Mouse (Mus musculus): ENCODE results near the gene Mgat5. TPM values are rescaled to one million over a fixed set of nuclear protein-coding genes. Genes with fewer than 3 reads are reported as not detected.

The Mgat5 gene
- total RNA-seq, 1 experiment from 2014 or later: 14.3 TPM

DNA sequence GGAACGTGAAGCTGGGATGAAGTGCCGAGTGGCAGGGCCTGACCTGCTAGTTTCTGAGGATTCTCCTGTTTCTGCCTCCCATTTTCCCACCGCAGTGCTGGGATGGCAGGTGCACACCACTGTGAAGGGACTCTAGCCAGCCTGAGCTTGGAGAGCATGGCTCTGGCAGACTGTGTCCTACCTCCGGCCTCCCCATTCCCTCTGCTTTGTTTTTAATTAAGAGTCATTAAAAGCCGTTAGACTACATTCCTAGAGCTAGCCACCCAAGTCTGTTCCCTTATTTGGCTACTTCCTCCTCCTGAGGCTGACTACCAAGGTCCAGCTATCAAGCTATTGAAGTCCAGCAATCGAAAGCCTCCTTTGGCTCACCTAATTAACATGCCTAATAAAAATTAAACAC lies 56.2 kb downstream of the Mgat5 start:
- no peak for DNase-seq

DNA sequence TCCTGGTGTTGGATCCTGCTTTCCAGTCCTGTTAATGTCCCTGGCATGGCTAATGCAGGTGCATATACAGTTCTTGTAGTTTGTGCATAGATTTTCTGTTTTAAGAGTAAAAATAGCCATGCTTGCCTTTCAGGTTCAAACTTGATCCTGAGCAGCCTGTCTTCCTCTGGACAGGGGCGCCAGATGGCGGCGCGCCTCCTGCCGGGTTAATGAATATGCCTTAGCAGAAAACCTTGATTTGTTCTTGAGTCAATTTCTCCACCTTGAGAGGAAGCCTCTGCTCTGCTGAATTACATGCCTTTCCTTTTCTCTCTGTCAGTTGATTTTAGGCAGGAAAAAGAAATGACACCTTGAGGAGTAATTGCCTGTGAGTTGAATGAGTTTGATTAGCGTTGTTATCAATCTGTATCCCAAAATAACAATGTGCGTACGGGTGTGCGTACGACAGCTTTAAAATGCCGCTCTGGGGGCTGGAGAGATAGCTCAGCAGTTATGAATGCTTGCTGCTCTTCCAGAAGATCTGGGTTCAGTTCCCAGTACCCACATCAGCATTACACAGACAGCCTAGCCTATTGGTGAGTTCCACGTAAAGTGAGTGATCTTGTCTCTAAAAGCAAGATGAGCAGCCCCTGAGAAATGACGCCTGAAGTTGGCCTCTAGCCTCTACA lies 57.5 kb downstream of the Mgat5 start:
- no peak for DNase-seq

DNA sequence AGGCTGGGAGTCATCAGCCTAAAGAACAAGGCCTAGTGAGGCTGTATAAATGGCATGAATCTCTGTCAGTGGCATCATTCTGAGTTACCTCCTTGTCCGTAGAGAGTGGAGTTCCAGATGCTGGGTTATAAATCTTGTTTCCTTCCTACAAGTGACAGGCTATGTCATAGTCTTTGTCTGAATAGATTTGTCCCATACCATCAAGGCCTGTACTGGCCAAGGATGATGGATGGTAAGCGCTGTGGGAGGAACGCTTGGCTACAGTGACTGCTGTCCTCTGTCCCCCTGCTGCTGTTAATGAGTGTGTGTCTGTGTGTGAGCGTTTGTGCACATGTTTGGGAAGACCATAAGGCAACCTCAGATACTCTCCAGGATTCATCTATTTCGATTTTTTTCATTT lies 63.2 kb downstream of the Mgat5 start:
- no peak for DNase-seq

DNA sequence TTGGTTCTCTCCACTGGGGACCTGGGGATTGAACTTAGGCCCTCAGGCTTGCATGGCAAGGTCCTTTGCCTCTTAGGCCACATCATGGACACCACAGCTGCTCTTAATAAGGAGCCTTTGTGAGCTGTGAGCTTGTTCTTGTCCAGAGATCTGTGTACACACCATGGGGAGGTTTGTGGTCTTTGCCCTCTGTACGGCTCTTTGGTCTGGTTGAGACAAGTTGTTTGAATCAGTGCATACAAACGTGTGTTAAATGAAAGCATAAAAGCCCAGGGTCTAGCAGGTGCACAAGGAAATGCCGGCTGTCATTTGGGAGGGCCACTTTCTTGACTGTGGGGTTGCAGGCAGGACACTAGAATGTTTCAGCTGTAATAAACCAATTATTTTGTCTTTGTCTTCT lies 64.5 kb downstream of the Mgat5 start:
- no peak for DNase-seq

DNA sequence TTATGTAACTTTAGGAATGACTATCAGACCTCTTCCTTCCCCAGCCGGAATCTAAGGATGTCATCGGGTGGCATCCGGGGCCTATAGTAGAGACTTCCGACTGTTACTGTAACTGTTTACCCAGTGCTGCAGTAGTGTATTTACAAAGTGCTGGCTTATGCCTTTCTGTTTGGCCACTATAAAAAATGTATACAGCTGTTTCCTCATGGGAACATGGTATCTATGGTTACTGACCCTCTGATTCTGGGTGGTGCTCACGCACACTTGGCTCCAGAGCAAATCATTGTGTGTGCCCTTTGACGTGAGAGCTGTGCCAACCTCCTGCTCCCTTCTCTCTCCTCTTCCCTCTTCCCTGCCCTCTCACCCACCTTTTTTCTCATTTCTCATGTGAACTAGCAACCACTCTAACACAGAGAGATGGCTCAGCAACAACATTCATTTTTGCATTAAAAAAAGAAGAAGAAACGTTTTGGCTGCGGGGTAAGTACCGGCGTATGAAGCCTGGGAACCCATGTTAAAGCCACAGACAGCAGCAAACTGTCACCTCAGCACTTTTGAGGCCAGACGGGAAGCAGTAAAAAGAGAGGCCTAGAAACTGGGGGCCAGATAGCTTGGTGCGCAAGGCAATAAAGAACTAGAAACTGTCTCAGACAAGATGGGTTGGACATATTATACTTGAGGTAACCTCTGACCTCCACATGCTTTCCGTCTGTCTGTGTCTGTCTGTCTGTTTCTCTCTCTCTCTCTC lies 65.6 kb downstream of the Mgat5 start:
- no peak for DNase-seq

DNA sequence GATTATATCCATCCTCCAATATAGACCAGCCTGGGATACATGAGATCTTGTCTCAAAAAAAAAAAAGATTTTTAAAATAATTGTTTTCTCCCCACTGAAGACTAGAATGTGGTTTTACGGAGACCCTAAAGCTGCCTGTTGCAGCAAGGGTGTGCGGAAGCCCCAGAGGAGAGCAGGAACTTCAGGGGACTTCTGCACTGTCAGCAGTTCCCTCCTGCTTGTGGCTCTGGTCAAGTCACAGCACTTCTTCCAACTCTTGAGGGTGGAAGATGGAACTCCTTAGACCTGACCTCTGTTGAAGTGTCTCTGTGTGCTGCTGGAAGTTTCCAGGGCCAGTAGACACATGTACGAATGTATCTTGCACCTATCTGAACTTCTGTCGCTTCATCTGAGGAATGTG lies 66.3 kb downstream of the Mgat5 start:
- no peak for DNase-seq

DNA sequence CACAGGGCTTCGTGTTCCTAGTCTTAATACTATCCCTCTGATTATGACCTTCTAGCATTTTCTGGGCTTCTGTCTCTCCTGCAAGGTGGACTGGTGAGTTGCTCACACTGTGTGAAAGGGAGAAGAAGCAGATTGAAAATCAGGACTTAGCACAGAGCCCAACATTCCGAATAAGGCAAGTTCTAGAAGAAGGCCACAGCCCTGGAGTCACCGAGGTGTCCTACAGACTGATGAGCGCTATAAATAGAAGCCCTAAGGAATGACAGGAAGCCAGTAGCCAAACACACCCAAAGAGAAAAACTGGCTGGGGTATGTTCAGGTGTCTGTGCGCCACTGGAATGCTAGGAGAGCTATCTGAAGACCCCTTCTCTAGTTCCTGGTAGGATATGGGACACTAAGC lies 68.5 kb downstream of the Mgat5 start:
- no peak for DNase-seq

DNA sequence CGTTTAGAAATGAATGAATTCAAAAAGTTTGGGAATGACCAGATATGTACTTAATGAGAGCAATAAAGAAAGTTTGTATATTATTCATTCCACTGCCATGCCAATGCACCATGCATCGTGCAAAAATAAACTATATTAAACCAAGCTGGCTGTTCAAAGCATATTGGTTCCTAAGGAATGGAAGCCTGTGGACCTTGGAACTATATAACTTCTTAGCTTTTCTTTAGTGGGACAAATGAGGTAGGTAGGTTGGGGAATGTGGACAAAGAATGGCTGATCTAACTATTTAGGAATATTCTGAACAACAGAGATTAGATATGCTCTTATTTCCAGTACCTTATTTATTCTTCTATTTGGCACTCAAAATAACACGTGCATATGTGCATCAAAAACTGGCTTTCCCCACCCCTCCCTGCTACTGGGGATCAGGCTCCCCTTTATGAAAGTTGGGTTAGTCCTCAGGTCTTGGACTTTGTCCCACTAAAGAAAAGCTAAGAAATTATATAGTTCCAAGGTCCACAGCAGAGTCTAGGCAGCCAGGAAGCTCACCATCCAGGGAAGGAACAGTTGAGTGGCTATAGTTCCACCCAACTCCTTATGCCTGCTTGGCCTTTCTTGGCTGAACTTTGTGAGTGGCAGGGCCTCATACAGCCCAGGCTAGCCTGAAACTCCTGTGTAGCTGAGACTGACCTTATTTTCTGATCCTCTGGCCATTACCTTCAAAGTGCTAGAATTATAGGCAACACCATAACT lies 70.9 kb downstream of the Mgat5 start:
- DNase-seq: no peak

DNA sequence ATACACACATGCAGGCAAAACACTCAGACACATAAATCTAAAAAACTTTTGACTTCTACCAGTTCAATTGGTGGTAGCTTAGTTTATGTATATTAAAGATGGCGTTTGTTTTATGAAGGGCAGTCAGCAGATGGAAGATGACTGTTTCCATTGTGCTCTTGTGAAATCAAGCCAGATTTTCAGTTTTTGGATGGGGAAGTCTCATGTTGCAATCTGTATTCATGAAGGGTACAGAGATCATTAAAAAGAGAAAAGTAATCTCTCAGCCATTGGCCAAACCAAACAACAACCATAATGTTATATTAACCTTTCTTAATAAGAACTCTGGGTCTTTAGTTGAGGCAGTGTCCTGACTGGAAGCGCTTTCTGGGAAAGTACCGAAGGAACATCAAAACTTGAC lies 73.3 kb downstream of the Mgat5 start:
- DNase-seq: no peak

DNA sequence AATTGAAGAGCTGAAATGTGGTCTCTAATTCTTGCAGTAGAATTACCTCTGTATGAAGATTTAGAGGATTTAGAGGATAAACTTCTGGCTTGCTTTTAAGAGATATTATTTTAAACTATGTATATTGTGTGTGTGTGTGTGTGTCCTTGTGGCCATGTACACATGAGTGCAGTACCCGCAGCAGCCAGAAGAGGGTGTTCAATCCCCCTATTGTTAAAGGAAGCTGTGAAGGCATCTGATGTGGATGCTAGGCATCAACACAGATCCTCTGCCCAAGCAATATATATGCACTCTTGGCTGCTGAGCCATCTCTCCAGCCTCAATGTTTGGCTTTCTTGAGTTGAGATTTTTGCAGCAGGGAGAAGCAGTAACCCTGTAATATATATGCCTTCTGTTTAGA lies 75.4 kb downstream of the Mgat5 start:
- peak; percentile 10 for DNase-seq

DNA sequence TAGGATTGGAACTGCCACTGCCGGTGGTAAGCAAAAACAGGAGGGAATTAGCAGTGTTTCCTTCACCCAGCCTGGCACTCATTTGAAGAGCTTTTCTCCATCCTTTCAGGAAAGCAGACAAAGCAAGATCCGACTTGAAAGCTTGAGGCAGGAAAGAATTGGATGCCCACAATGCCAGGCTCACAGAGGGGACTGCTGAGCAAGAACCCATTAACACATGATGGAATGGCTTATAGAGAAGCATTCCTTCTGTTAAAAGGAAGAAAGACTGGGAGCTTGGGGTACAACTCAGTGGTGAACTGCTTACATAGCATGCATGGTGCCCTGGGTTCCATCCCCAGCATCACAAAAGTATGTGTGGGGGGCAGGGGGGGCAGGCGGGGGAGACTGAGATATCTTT lies 80.2 kb downstream of the Mgat5 start:
- no peak for DNase-seq

DNA sequence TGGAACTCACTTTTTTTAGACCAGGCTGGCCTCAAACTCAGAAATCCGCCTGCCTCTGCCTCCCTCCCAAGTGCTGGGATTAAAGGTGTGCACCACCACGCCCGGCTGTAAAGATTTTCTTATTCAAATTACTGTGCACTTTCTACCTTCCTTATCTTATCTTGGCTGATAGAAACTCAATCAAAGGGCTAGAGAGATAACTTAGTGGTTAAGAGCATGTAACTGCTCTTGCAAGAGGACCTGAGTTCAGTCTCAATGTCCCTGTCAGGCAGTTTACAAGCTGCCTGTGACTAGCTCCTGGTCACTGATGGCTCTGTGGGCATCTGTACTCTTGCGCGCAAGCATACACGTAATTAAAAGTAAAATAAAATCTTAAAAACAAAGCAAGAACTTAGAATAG lies 82.7 kb downstream of the Mgat5 start:
- no peak for DNase-seq

DNA sequence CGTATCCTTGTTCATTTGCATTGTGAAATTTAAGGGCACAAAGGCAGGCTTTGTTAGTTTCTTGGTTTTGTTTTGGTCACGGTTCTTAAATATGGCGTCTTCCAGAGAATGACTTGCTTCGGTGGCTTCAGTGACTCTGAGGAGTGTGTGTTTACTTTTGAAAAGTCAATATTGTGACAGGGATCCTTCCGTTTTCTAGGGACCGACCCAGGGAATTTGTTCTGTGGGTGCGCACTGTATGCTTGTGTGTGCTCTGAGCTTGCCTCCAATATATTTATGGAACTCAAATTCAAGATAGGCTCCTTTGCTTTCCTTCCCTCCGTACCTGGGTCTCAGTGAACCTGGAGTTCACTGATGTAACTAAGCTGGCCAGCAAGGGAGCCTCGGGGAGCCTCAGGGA lies 86.1 kb downstream of the Mgat5 start:
- no peak for DNase-seq

DNA sequence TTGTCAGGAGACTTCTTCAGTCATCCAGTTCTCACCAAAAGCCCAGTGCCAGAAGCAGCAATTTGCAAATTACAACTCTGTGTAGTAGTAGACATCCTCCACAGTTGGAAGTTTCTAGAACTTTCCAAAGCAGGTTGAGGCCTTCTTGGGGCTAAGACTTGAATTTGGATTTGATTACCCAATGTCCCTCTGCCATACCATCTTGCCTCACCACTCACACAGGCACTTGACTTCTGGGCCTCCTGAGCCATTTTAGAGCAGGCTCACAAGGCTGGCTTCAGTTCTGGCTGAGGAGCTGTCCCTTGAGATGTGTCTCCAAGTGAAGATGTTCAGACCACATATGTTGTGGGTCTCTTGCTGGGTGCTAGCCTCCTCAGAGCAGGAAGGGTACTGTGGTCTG lies 86.9 kb downstream of the Mgat5 start:
- no peak for DNase-seq

DNA sequence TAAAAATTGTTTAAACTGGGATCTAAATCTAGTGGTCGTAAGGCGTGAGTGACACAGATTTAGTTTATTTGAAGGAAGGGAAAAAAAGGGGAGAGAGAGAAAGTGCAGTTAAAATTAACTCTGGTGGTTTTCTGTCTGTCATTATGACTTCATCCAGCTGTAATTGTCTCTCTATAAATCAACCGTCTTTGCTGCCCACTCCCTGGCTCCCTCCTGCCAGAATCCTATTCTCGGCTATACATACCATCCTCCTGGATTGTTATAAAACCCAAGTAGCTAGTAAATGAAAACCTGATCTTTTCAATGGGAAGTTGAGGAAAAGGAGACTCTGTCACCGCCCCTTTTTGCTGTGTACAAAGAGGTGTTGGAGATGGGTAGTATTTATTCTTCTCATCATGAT lies 88.5 kb downstream of the Mgat5 start:
- DNase-seq: no peak

DNA sequence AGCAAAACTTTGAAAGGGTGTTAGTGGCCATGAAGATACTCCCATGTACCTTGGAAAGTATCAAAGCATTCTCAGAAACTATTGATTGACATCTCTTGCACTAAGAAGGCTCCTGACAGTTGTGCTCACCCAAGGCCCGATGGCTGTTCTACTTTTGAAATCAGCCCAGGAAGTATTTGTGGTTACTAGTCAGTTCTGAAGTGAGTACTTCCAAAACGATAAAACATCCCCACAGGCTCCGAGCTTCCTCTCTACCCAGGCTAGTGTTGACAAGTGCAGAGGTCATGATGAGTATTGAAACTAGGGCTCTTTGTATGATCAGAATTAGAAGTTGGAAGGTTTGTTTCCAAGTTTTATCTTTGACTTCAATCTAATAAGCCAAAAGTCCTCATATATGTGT lies 92.0 kb downstream of the Mgat5 start:
- DNase-seq: no peak

DNA sequence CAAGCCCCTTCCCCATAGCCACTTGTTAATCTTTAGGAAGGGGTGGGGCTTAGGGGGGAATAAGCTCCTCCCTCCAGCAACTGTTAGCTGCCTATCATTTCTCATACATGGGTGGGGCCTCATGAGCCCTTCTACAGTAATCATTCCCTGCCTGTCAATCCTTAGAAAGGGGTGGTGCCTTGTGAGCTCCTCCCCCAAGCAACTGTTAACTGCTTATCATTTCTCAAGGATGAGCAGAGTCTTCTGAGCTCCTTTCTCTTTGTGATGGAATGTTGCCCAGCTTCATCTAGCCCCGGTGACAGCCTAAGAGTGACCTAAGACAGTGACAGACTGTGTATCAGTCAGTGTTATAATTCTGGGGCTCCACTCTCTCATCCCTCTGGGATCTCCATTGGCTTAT lies 95.0 kb downstream of the Mgat5 start:
- DNase-seq: no peak

DNA sequence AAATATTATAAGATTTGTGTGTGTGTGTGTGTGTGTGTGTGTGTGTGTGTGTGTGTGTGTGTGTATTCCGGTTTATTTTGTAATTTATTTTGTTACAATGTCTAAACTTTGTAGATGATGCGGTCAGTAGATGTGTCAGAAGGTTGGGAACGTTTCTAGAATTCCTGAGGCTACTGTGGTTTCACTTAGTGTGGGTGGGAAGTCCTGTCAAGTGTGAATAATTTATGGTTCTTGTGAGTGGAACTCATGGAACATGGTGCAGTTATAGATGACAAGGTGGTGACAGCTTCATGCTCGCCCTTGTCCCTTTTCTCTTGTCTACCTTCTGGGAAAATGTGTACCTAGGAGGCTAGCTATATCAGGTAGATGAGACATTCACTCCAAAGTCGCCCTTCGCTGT lies 96.2 kb downstream of the Mgat5 start:
- no peak for DNase-seq

DNA sequence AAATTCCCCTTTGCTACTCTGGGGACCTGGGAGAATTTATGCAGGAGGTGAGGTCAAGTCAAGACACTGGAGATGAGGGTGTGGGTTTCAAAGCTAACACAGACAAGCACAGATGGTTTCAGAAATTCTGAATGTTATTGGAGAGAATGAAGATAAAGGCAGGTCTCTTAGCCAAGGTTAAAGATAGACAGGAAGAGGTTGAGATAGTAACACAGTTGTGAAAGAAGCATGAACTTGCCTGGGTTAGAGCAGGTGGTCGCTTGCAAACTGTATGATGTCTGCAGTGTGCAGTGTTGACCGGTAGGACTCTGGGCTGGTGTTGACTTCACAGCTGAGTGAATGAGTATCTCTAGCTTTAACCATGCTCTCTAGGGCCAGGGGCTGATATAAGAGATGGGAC lies 97.8 kb downstream of the Mgat5 start:
- no peak for DNase-seq

DNA sequence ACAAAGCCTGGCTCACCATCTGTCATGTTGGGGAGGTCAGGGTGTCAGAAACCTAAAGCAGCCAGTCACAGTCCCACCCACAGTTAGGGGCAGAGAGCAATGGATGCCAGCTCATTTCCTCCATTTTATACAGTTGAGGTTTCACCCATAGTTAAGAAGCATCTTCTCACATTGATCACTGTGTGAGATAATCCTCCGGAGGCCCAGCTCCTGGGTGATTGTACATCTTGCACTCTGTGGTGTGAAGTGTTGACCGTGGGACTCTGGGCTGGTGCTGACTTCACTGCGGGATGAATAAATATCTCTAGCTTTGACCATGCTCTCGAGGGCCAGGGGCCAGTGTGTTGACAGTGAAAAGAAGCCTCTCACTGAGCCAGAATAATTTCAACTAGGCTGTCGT lies 99.0 kb downstream of the Mgat5 start:
- DNase-seq: no peak

DNA sequence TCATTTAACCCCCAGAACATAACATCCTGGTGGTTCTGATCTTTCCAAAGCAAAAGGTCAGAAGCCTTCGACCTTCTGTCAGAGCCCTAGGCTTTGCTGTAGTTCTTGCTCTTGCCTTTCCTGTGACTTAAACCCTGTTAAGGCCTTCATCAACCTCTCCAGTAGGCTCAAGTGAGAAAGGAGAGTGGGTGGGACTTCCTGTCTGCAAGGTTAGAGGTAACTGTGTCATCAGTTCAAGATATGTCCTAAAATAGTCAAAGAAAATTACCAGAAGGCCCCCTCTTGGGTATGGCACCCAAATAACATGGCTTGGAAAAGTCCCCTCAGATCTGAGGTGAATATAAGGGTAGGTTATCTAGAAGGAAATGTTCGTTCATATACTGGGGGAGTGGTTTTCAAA lies 99.5 kb downstream of the Mgat5 start:
- DNase-seq: no peak

DNA sequence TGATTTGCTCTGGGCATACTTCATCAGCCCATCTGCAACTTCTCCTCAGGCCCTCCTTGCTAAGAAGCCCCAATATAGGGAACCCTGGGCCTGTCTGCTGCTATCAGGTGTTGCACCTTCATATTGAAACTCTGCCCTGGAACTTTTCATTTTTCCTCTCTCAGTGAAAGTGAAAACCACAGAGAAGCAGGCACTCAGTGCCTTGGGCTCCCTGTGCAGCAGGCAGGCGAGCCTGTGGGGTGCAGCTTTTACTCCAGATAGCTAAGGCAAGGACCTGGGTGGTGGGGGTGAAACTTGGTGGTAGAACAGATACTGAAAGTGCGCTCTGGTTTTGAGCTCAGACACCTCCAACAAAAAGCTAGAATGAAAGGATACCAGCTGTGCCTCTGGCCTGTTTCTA lies 100.8 kb downstream of the Mgat5 start:
- DNase-seq: no peak

DNA sequence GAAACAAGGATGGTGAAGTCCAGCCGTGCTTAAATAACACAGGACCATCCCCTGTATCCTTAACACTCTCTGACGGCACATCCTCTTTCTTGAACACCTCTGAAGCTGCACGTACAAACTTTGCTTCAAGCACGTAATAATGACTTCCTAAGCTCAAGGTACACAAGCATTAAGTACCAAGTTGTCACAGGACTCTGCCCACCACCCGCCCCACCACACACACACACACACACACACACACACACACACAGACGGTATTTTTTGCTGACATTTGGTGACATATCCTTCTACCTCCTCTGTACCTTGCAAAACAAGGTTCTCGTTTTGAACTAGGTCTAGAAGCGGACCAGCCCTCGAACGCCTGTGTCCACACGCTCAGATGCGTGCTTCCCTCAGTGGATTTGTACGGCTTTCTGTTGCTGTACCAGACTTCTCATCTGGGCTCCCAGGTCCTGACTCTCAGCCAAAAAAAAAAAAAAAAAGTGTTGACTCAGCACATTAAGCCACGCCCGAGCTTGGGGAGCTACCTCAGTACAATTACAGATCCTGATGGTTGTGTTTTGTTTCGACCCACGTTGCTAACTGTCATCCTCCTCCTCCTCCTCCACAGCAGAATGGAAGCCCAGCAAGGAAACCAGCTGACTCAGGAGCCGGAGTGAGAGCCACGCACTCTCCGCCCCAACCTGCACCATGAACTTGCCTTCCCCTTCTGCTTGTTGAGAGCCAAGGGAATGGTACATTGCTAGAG lies 101.4 kb downstream of the Mgat5 start:
- DNase-seq: no peak

All from adrenal gland, postnatal 25 days (tissue).